Mouse (Mus musculus) limb, embryonic 14.5 days (tissue): ENCODE data around the gene Sipa1l1. TPM values are rescaled to one million over a fixed set of nuclear protein-coding genes. Genes with fewer than 3 reads are reported as not detected.

Experiments
- ATAC-seq: fragments of 200-750 bp; cut with Nextera tagmentation; 2 replicates; pipeline ENCODE4 v1.8.0; 2017; ENCODE audit warnings: low read depth, moderate number of reproducible peaks, moderate TSS enrichment; ENCODE audit not compliant: low FRiP score
- DNase-seq: peaks from one replicate; pipeline ENCODE4 v3.0.0-alpha.2; 2015; ENCODE audit warnings: low spot score
- H3K27ac ChIP-seq: fragments of 300-500 bp; sonication (generic); replicated peaks from 2 replicates; pipeline ENCODE4 v1.5.1; 2014; ENCODE audit warnings: low read depth, mild to moderate bottlenecking, low read length, moderate library complexity, mixed read lengths
- H3K27me3 ChIP-seq: fragments of 300-500 bp; sonication (generic); 2 replicates; pipeline ENCODE4 v1.6.1; 2014; ENCODE audit warnings: low read length, mixed read lengths; ENCODE audit not compliant: control insufficient read depth, insufficient read depth
- H3K36me3 ChIP-seq: fragments of 300-500 bp; sonication (generic); 2 replicates; pipeline ENCODE4 v1.6.1; 2014; ENCODE audit warnings: mild to moderate bottlenecking, low read length, moderate library complexity, mixed read lengths; ENCODE audit not compliant: control insufficient read depth, insufficient read depth
- H3K4me1 ChIP-seq: fragments of 300-500 bp; sonication (generic); 2 replicates; pipeline ENCODE4 v1.6.1; 2014; ENCODE audit warnings: antibody characterized with exemption, low read length, mixed read lengths; ENCODE audit not compliant: control insufficient read depth, insufficient read depth
- H3K4me2 ChIP-seq: fragments of 300-500 bp; sonication (generic); replicated peaks from 2 replicates; pipeline ENCODE4 v1.6.1; 2014; ENCODE audit warnings: low read depth, mild to moderate bottlenecking, low read length, moderate library complexity; ENCODE audit not compliant: severe bottlenecking
- H3K4me3 ChIP-seq: fragments of 300-500 bp; sonication (generic); replicated peaks from 2 replicates; pipeline ENCODE4 v1.5.1; 2014; ENCODE audit warnings: low read length
- H3K9ac ChIP-seq: fragments of 300-500 bp; sonication (generic); 2 replicates; pipeline ENCODE4 v1.6.1; 2014; ENCODE audit warnings: mild to moderate bottlenecking, low read depth, low read length, moderate library complexity; ENCODE audit not compliant: severe bottlenecking
- H3K9me3 ChIP-seq: fragments of 300-500 bp; sonication (generic); 2 replicates; pipeline ENCODE4 v1.6.1; 2016; ENCODE audit warnings: low read length; ENCODE audit not compliant: control insufficient read depth
- POLR2A ChIP-seq: fragments of 200-500 bp; IDR thresholded peaks from 2 replicates; pipeline ENCODE4 v1.8.0; 2012; ENCODE audit warnings: inconsistent platforms, mild to moderate bottlenecking, moderate library complexity, borderline replicate concordance; ENCODE audit not compliant: insufficient read depth, insufficient read length; ENCODE audit errors: extremely low read depth
- WGBS: fragments of 180-500 bp; shearing (Covaris S2); extraction: QIAGEN DNeasy Blood & Tissue Kit; methylation state at CpG from one replicate; pipeline ENCODE4 v1.1.7; 2014; 5-methylcytosine and 5-hydroxymethylcytosine counted together
- polyA plus RNA-seq, 2 experiments: library from polyadenylated mRNA; depleted of rRNA in 1 of 2; stranded (reverse) in 1 of 2; unstranded in 1 of 2; fragments of >200 nt; fragmentation: Nextera tagmentation in 1 of 2; extraction: Ambion mirVana in 1 of 2; gene quantifications; 2 replicates each; pipeline versions ENCODE4 v1.2.1 to v1.2.3; 2012 to 2014

Gene Sipa1l1
- 31.0 and 34.4 TPM in 2 replicates for polyA plus RNA-seq (2012; rRNA removed)
- polyA plus RNA-seq (2014; fragmentation: Nextera tagmentation; extraction: Ambion mirVana), result 29.5 and 39.4 TPM in 2 replicates

DNA sequence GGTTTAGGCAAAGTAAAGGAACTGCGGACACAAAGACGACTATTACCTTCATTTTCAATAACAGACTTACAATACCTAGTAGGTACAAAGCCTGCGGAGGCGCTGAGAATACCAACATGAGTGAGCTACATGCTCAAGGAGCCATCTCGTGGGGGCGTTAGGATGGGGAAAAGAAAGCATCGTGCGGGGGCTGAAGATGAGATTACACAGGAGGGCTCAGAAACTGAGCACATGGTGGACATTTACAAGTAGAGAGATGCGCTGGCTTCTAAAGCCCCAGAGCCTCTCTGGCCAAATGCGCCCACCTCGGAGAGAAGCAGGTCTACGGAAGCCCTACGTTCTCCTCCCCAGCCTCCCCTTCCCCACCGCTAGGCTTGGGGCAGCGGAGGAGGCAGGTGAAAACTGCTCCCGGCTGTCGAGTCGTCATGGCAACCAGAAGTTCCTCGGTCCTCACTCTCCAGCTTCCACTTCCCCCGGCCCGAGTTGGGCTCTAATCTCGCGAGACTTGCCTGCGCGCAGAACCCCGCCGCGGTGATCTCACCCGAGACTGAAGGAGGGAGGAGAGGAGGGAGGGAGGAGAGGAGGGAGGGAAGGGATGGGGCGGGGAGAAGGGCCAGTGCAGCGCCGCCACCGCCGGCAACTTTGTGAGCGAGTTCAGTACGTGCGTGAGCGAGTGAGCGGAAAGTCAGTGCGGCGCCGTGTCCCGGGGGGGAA is at the start of gene Sipa1l1:
Gene Sipa1l1 (plus strand): TSS at position 501 of the 714 bp plus-strand sequence.
- peak; percentile 88; the same call in 1 of the 2 replicates for TF ChIP-seq POLR2A
- no peaks in the 10 kb centered on the region for H3K9me3 ChIP-seq
- ATAC-seq, result peak; percentile 92
- under 1% methylated on average over 38 of the region's 43 CpGs for WGBS
- H3K36me3 ChIP-seq, result no peaks in the 10 kb centered on the region
- H3K27me3 ChIP-seq, result no peaks in the 10 kb centered on the region
- peak within 1 kb of the TSS; percentile 90 for H3K9ac ChIP-seq
- peaks cover 17% of the 10 kb centered on the region; the same call in 1 of the 2 replicates for H3K4me1 ChIP-seq
- peak within 1 kb of the TSS; percentile 92 for H3K27ac ChIP-seq
- DNase-seq, result peak; percentile 96
- peak within 1 kb of the TSS; percentile 89 for H3K4me2 ChIP-seq
- H3K4me3 ChIP-seq, result peak within 1 kb of the TSS; percentile 84

DNA sequence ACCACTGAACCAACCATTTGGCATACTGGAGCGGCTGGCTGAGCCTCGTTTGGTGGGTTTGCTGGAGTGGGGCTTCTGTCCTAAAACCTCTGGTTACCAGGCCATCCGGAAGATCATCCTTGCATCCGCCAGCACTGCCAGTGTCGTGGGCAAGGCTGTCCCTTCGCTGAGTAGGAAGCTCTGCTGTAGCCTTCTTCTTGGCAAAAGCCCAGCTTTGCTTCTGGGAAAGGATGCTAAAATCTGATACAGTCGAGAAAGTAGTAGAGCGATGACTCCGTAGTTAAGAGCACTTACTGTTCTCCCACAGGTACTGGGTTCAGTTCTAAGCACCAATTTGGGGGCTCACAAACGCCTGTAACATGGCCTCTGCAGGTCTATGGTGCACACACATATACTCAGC is 47.2 kb upstream of the Sipa1l1 start:
- Histone ChIP-seq H3K36me3 (no peaks in the 10 kb centered on the region), H3K4me2 (peak overlapping the region; percentile 38), H3K9ac (no peak overlapping the region), H3K4me1 (peaks cover 12% of the 10 kb centered on the region; the same call in 1 of the 2 replicates), H3K4me3 (no peak overlapping the region), H3K27ac (no peak overlapping the region), H3K9me3 (no peaks in the 10 kb centered on the region), H3K27me3 (no peaks in the 10 kb centered on the region)
- no peak for DNase-seq
- 61% methylated on average over 10 of the region's 10 CpGs for WGBS
- TF ChIP-seq POLR2A, result no peak
- no peak for ATAC-seq

DNA sequence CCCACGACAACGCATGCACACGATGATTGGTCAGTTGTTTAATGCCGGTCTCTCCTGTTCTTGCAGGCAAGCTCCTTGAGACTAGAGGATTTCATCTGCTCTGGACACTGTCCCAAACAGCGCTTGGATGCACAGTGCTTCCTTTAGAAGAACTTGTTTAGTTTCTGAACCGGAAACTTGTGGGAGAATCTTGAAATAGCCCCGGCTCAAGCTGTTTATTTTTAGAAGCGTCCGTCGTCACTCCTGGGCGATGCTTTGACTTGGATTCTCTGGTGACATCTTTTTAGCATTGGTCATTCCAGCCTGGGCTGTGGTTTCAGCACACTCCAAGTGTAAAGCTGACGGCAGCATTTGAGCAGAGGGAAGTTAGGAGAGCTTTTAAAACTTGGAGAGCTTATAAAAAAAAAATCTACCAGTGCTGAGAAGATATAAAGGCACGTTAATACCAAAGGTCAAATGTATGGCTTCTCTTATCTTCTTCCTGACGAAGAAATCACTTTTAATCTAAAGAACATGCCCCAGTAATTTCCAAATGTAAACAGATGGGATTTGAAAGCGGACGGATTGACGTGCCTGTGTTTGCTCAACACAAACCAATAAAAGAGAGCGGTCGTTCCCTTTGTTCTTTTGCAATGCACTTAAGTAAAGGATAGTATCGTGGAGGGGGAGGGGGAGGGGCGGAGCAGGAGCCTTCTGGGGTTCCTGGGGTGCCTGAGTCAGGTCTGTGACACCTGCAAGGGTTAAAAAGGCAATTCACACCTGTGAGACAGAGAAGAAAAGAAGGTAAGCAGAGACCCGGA is 46.5 kb upstream of the Sipa1l1 start:
- no peak for TF ChIP-seq POLR2A
- no peak for ATAC-seq
- no peak overlapping the region for H3K9ac ChIP-seq
- no peaks in the 10 kb centered on the region for H3K27me3 ChIP-seq
- H3K4me1 ChIP-seq, result peaks cover 12% of the 10 kb centered on the region; the same call in 1 of the 2 replicates
- H3K27ac ChIP-seq, result no peak overlapping the region
- H3K4me2 ChIP-seq, result peak overlapping the region; percentile 38
- H3K36me3 ChIP-seq, result no peaks in the 10 kb centered on the region
- WGBS, result 10% methylated on average over 22 of the region's 22 CpGs
- H3K9me3 ChIP-seq, result no peaks in the 10 kb centered on the region
- DNase-seq, result peak; percentile 35
- no peak overlapping the region for H3K4me3 ChIP-seq

DNA sequence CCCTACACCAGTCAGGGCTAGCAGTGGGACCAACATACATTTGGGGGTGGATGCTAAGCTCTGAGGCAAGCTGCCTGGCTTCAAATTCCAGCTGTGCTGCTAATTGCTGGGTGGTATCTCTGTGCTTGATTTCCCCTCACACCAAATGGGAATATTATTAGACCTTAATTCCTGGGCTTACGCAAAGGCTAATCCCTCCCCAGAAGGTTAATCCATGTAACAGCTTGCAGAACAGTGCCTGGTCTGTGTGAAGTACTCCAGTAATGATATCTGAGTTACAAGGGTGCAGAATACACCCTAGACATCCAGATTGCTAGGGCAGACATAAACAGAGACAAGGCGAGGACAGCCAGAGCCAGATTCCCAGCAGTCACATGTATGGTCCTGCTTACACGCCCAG is 42.3 kb upstream of the Sipa1l1 start:
- ATAC-seq (no peak), DNase-seq (no peak)
- no peak overlapping the region for H3K4me3 ChIP-seq
- H3K27me3 ChIP-seq, result no peaks in the 10 kb centered on the region
- H3K4me2 ChIP-seq, result no peak overlapping the region
- no peak overlapping the region for H3K9ac ChIP-seq
- no peaks in the 10 kb centered on the region for H3K9me3 ChIP-seq
- WGBS, result 40% methylated on average over 3 of the region's 3 CpGs
- TF ChIP-seq POLR2A, result no peak
- H3K4me1 ChIP-seq, result peaks cover 14% of the 10 kb centered on the region; the same call in 1 of the 2 replicates
- no peaks in the 10 kb centered on the region for H3K36me3 ChIP-seq
- no peak overlapping the region for H3K27ac ChIP-seq
